Mouse (Mus musculus): ENCODE measurements around the gene Mr1. TPM values are rescaled to one million over a fixed set of nuclear protein-coding genes. Genes with fewer than 3 reads are reported as not detected.

Gene Mr1
- polyA plus RNA-seq, 1 experiment: 6.3 TPM

DNA sequence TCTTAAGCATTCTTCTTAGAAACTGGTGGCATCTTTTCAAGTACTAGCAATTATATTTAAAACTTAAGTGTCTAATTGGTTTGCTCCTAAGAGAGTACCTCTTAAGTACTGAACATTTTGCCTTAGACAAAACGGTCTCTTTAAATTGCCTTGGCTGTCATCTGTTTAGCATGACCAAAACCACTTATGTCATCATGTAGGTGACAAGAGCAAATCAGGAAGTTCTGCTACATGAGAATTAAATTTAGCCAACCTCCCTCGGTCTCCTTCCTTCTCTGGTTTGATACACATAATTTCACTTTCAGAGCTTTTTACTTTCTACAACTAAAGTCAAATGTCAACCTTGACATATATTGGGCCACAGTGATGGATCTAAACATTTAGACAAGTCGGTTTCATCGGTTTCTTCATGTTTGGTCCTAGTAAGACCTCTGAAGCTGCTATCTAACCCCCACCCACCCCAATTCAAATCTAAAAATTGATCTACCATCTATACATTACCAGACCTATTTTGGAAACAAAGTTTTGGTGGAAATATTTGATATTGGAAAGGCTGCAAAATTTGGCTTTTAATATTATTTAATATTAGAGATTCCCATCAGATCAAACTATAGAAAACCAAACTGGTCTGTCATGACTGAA is 49.9 kb downstream of the Mr1 start:
- no peak for DNase-seq (ENCODE audit: extremely low spot score in 1 of 2, low spot score in 1 of 2)

GRCm38 (mm10) chr1:155093971-155094707 is 52.5 kb downstream of the Mr1 start:
- no peak for DNase-seq (ENCODE audit: extremely low spot score in 1 of 2, low spot score in 1 of 2)

GRCm38 (mm10) chr1:155093145-155093791 is 53.3 kb downstream of the Mr1 start:
- no peak for DNase-seq (ENCODE audit: extremely low spot score in 1 of 2, low spot score in 1 of 2)

DNA sequence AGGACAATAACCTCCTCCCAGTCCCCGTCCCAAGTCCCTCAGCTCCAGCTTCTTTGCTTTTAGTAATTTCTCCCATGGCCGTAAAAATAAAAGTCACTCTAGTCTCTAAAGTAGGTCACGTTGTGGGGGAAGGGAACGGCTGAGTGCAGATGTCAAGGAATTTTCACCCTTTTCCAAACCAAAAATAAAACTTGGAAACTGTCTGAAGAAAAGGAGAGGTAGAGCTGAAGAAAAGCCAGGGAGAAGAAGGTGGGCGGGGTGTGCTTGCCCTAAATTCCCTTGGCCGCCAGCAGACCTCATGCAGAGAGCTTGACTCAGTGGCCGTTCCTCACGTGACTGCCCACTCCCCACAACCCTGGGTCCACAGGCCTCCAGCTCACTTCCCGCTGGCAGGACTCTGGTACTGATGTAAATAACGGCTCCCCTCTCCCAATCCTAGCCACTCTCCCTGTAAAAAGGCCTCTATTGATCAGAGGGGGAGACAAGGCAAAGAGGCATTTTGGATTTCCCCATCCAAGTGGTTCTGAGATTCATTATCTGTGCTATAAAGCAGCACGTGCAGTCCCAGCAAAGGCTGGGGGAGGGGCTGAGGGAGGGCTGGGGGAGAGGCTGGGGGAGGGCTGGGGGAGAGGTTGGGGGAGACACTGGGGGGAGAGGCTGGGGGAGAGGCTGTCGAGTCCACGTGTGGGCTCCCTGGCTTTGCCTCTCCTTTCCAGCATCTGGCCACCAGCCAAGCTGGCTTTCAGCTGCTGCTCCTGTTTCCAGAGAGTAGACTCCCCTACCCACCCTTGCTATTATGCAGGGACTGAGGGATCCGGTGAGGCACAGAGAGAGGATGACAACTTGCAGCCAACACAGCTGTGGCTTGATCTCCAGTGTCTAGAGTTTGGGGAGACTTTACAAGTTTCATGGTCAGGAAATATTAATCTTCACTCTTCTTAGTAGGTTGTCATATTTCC is 54.5 kb downstream of the Mr1 start:
- DNase-seq (ENCODE audit: extremely low spot score in 1 of 2, low spot score in 1 of 2): peak in 1 of 2 experiments; percentile 70

- peak; percentile 63 to 76 for DNase-seq (ENCODE audit: extremely low spot score in 1 of 2, low spot score in 1 of 2)
These were observed 55.2 kb downstream of the Mr1 start for GRCm38 (mm10) chr1:155091374-155091841.

DNA sequence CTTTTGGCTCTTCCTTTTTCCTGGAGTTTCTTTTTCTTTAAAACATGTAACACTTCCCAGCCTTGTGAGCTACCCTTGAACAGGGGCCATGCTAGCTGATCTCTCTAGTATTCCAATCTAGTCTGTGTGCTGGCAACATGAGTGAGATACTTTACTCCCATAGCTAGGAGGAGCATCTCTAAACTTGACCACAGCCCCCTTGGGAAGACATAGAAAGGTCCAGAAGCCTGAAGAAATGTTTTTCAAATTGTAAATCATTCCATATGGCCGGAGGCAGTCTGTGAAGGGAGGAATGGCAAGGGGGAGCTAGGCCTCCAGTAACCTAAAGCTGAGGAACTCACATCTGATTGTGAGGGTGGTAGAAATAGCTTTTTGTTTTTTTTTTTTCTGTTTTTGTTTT is 55.9 kb downstream of the Mr1 start:
- no peak for DNase-seq (ENCODE audit: extremely low spot score in 1 of 2, low spot score in 1 of 2)

DNA sequence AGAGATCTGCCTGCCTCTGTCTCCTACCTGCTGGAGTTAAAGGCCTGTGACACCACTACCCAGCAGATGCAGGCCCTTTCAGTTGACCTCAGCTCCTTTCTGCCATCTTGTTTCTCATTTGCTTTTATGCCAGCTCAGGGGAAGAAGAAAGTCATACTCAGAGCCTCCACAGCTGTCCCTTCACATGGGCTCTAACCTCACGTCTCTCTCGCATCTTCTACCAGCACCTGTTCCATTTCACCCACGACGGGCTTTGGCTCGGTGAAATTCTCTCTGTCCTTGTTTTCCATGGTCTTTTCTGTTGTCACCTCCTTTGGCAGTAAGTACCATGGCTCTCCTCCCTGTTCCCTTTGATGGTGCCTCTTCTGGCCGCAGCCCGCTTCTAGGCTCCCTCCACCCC is 56.3 kb downstream of the Mr1 start:
- DNase-seq (ENCODE audit: extremely low spot score in 1 of 2, low spot score in 1 of 2): no peak

DNA sequence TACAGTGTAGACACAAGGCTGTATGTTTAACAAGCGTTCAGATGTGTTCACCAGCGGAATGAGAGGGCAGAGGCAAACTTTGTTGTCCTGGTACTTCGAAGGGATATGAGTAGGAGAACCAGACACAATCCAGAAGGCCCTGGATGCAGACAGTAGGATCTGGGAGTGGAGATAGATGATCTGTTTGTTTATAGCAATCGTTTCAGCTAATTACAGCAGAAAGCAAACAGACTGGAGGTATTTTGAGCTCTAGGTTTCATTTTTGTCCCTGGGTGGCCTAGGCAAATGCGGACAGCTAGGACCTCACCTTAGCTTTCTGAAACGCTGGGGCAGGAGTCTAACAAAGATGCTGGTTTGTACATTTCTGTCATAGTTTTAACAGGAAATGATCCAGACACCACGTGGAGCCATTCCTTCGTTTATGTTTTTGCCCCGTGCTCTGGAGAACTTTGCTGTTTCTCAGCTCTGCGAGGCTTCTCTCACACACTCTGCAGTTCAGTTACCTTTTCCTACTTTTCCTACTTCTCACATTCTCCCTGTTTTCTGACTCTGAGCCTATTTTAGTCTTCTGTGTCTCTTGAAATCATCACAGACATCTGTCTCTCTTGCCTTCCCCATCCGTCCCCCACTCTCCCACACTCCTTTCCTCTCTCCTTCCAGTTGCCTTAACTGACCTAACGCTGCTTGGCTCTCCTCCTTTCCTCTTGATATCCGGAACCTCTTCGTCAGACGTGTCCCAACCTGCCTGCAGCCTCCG is 57.6 kb downstream of the Mr1 start:
- no peak for DNase-seq (ENCODE audit: extremely low spot score in 1 of 2, low spot score in 1 of 2)

DNA sequence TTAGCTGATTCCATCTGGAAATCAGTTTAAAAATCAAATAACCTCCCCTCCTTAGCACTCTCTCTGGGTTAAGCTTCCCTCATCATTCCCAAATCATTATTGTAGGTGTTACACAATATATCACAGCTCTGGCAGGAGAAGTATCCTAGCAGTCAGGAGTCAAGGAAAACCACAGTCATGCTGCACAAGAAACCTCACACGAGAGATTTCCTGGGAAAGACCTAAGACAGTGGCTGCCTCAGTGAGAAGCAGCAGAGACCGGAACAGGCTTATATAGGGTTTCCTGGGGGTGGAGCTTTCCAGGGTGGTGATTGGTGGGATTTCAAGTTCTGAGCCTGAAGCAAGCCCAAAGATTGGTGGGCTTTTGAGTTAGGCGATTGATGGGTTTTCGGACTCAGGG is 58.6 kb downstream of the Mr1 start:
- no peak for DNase-seq (ENCODE audit: extremely low spot score in 1 of 2, low spot score in 1 of 2)

- DNase-seq (ENCODE audit: extremely low spot score in 1 of 2, low spot score in 1 of 2): peak; percentile 48 to 77
These were observed 59.7 kb downstream of the Mr1 start for GRCm38 (mm10) chr1:155086893-155087292.

DNA sequence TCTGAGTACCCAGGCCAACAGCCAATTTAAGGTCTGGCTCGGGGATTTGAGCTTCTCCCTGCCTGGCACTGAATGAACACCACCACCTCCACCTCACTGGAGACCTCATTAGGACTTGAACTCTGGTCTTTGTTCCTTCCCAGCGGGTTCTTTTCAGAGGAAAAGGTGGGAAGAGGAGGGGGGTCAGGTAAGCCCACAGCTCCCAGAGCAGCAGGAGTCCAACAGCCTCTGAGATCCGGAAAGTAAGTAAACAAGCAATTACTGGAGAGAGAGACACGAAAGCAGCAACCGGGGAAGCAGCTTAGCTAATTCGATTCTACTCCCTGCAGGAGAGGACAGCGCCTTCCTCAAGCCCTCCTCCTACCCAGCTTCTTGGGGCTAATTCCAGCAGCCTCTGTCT is 60.2 kb downstream of the Mr1 start:
- no peak for DNase-seq (ENCODE audit: extremely low spot score in 1 of 2, low spot score in 1 of 2)

GRCm38 (mm10) chr1:155084839-155085238 is 61.8 kb downstream of the Mr1 start:
- DNase-seq (ENCODE audit: extremely low spot score in 1 of 2, low spot score in 1 of 2): no peak

GRCm38 (mm10) chr1:155083271-155084265 is 63.0 kb downstream of the Mr1 start:
- peak; percentile 72 to 94 for DNase-seq (ENCODE audit: extremely low spot score in 1 of 2, low spot score in 1 of 2)

DNA sequence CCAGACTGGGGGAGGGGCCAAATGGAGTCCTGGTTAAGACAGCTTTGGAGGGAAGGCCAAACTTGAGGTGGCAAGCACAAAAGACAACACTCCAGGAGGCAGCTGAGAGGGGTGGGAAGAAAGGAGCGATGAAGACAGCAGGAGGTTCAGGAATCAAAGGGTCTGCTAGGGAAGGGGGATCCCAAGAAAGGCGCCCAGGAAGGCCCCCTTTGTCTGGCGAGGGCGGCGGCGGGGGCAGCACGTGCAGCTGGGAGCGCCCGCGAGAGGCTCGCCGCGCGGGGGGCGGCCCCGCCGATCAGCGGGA is 63.7 kb downstream of the Mr1 start:
- DNase-seq (ENCODE audit: extremely low spot score in 1 of 2, low spot score in 1 of 2): no peak

GRCm38 (mm10) chr1:155082158-155082964 is 64.3 kb downstream of the Mr1 start:
- no peak for DNase-seq (ENCODE audit: extremely low spot score in 1 of 2, low spot score in 1 of 2)

- DNase-seq (ENCODE audit: extremely low spot score in 1 of 2, low spot score in 1 of 2): no peak
These were observed 68.9 kb downstream of the Mr1 start for GRCm38 (mm10) chr1:155077675-155078074.

All from frontal cortex, adult 2 months (tissue).